Mouse (Mus musculus) olfactory bulb, adult 2 months (tissue): ENCODE data around the gene Ccng1.

Source experiments
- CTCF ChIP-seq: fragments of 200-500 bp; IDR thresholded peaks from 2 replicates; pipeline ENCODE4 v1.5.1; 2012; ENCODE audit warnings: low read depth, mild to moderate bottlenecking, low read length, moderate library complexity; ENCODE audit not compliant: insufficient read depth
- POLR2A ChIP-seq: fragments of 200-500 bp; IDR thresholded peaks from 2 replicates; pipeline ENCODE4 v1.6.1; 2012; ENCODE audit warnings: mild to moderate bottlenecking, low read depth, low read length, moderate library complexity; ENCODE audit not compliant: insufficient read depth

DNA sequence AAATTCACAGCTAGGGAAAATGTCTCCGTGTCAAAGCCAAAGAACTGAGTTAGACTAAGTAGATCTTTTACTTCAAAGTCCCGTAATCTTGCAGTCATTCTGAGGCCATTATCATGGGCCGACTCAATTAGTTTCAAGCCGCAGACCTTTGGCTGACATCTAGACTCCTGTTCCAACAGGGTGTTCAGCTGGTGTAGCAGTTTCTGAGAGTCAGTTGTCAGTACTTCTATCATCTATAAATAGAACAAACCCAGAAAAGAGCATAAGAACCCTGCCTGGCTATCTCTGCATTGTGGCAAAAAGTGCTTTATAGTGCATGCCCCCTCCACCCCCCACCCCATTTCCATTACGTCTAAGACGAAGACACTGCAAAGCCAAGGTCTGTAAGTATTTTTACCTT lies 1.3 kb downstream of the Ccng1 start:
- TF ChIP-seq CTCF: no peak
- TF ChIP-seq POLR2A: no peak
